Mouse (Mus musculus) embryonic facial prominence, embryonic 11.5 days (tissue): Measurements from ENCODE around the gene Zfp697. TPM values are rescaled to one million over a fixed set of nuclear protein-coding genes. Genes with fewer than 3 reads are reported as not detected.
"Not testable (repeated sequence)": the region's sequence is repeated elsewhere in the genome, so short reads cannot be mapped to it uniquely, and the experiment has no call there.

Source experiments
- ATAC-seq: fragments of 200-750 bp; cut with Nextera tagmentation; replicated peaks from 2 replicates; pipeline ENCODE4 v1.8.0; 2017; ENCODE audit warnings: low read depth; ENCODE audit not compliant: insufficient number of reproducible peaks, low FRiP score, low TSS enrichment
- DNase-seq: peaks from one replicate; pipeline ENCODE4 v3.0.0-alpha.2; 2015; ENCODE audit warnings: low spot score
- H3K27ac ChIP-seq: fragments of 300-500 bp; sonication (generic); replicated peaks from 2 replicates; pipeline ENCODE4 v1.5.1; 2014; ENCODE audit warnings: mild to moderate bottlenecking, low read depth, low read length, control low read depth
- H3K27me3 ChIP-seq: fragments of 300-500 bp; sonication (generic); 2 replicates; pipeline ENCODE4 v1.6.1; 2014; ENCODE audit warnings: mild to moderate bottlenecking, low read length, moderate library complexity, mixed read lengths; ENCODE audit not compliant: control insufficient read depth, insufficient read depth
- H3K36me3 ChIP-seq: fragments of 300-500 bp; sonication (generic); replicated peaks from 2 replicates; pipeline ENCODE4 v1.6.1; 2014; ENCODE audit warnings: low read depth, mild to moderate bottlenecking, low read length, moderate library complexity, mixed read lengths; ENCODE audit not compliant: control insufficient read depth, insufficient read depth
- H3K4me1 ChIP-seq: fragments of 300-500 bp; sonication (generic); 2 replicates; pipeline ENCODE4 v1.6.1; 2014; ENCODE audit warnings: low read length, mixed read lengths; ENCODE audit not compliant: control insufficient read depth, insufficient read depth
- H3K4me2 ChIP-seq: fragments of 300-500 bp; sonication (generic); 2 replicates; pipeline ENCODE4 v1.6.1; 2014; ENCODE audit warnings: low read depth, mild to moderate bottlenecking, control low read depth, low read length, moderate library complexity
- H3K4me3 ChIP-seq: fragments of 300-500 bp; sonication (generic); 2 replicates; pipeline ENCODE4 v1.5.1; 2014; ENCODE audit warnings: low read depth, low read length, control low read depth
- H3K9ac ChIP-seq: fragments of 300-500 bp; sonication (generic); replicated peaks from 2 replicates; pipeline ENCODE4 v1.6.1; 2014; ENCODE audit warnings: mild to moderate bottlenecking, control low read depth, low read length
- H3K9me3 ChIP-seq: fragments of 300-500 bp; sonication (generic); replicated peaks from 2 replicates; pipeline ENCODE4 v1.6.1; 2016; ENCODE audit warnings: mild to moderate bottlenecking, low read length, inconsistent platforms, mixed read lengths; ENCODE audit not compliant: control insufficient read depth
- WGBS: fragments of 180-500 bp; shearing (Covaris S2); extraction: QIAGEN DNeasy Blood & Tissue Kit; methylation state at CpG from one replicate; pipeline ENCODE4 v1.1.7; 2014; 5-methylcytosine and 5-hydroxymethylcytosine counted together
- polyA plus RNA-seq: library from polyadenylated mRNA; unstranded; fragments of >200 nt; fragmentation: Nextera tagmentation; extraction: Ambion mirVana; gene quantifications from 2 replicates; pipeline ENCODE4 v1.2.1, GENCODE M21; 2014

Zfp697 gene
- polyA plus RNA-seq, 1 experiment from 2014 or later = 9.7 TPM

- H3K9ac ChIP-seq, ATAC-seq, H3K4me2 ChIP-seq, H3K36me3 ChIP-seq, H3K4me1 ChIP-seq, H3K27ac ChIP-seq, DNase-seq, H3K4me3 ChIP-seq, H3K9me3 ChIP-seq, H3K27me3 ChIP-seq: not testable (repeated sequence)
- 100% methylated on average over 1 of the region's 2 CpGs for WGBS
Observed at GRCm38 (mm10) chr3:98469323-98469722, 87.1 kb downstream of the Zfp697 start.

GRCm38 (mm10) chr3:98471057-98471456 lies 88.8 kb downstream of the Zfp697 start:
- not testable (repeated sequence) for DNase-seq, H3K27ac ChIP-seq, ATAC-seq, H3K4me1 ChIP-seq, H3K4me2 ChIP-seq, H3K9me3 ChIP-seq, H3K4me3 ChIP-seq, H3K27me3 ChIP-seq, H3K9ac ChIP-seq, H3K36me3 ChIP-seq
- no CpG with 5 or more reads among the region's 1 CpGs for WGBS

GRCm38 (mm10) chr3:98471499-98471898 lies 89.2 kb downstream of the Zfp697 start:
- ATAC-seq, H3K4me3 ChIP-seq: not testable (repeated sequence)

GRCm38 (mm10) chr3:98494184-98494583 lies 111.9 kb downstream of the Zfp697 start:
- DNase-seq, H3K4me2 ChIP-seq, H3K4me3 ChIP-seq, H3K9ac ChIP-seq, H3K36me3 ChIP-seq, ATAC-seq, H3K4me1 ChIP-seq, H3K27ac ChIP-seq, H3K27me3 ChIP-seq, H3K9me3 ChIP-seq: not testable (repeated sequence)

More at GRCm38 (mm10) chr3:98471499-98471898, 89.2 kb downstream of the Zfp697 start:
- DNase-seq, H3K9ac ChIP-seq, H3K27me3 ChIP-seq, H3K9me3 ChIP-seq, H3K27ac ChIP-seq, H3K4me2 ChIP-seq, H3K4me1 ChIP-seq, H3K36me3 ChIP-seq: not testable (repeated sequence)

- not testable (repeated sequence) for H3K4me3 ChIP-seq, H3K36me3 ChIP-seq, DNase-seq, H3K9me3 ChIP-seq, H3K27ac ChIP-seq, ATAC-seq, H3K4me1 ChIP-seq, H3K27me3 ChIP-seq, H3K4me2 ChIP-seq, H3K9ac ChIP-seq
Observed at GRCm38 (mm10) chr3:98495055-98495454, 112.8 kb downstream of the Zfp697 start.

- not testable (repeated sequence) for H3K9ac ChIP-seq, DNase-seq, H3K4me1 ChIP-seq, H3K27me3 ChIP-seq, H3K27ac ChIP-seq, ATAC-seq, H3K9me3 ChIP-seq, H3K36me3 ChIP-seq, H3K4me3 ChIP-seq, H3K4me2 ChIP-seq
- no CpG with 5 or more reads among the region's 2 CpGs for WGBS
Observed at GRCm38 (mm10) chr3:98496762-98497161, 114.5 kb downstream of the Zfp697 start.

- H3K27ac ChIP-seq, H3K9me3 ChIP-seq, H3K4me3 ChIP-seq, H3K4me2 ChIP-seq, H3K36me3 ChIP-seq, H3K9ac ChIP-seq, H3K4me1 ChIP-seq, ATAC-seq, DNase-seq, H3K27me3 ChIP-seq: not testable (repeated sequence)
Observed at GRCm38 (mm10) chr3:98497401-98497800, 115.1 kb downstream of the Zfp697 start.

GRCm38 (mm10) chr3:98507229-98507628 lies 125.0 kb downstream of the Zfp697 start:
- not testable (repeated sequence) for H3K4me1 ChIP-seq, H3K9ac ChIP-seq, H3K27ac ChIP-seq, H3K27me3 ChIP-seq, DNase-seq, H3K4me3 ChIP-seq, ATAC-seq, H3K36me3 ChIP-seq, H3K9me3 ChIP-seq, H3K4me2 ChIP-seq
- no CpG with 5 or more reads among the region's 5 CpGs for WGBS
